In genomic region chr8:70866001-70866520, GRCm38 (mm10) we compare ENCODE assay signal across 10 mouse cellular contexts. TPM values are rescaled to one million over a fixed set of nuclear protein-coding genes. Genes with fewer than 3 reads are reported as not detected.
DNase-seq lines count a peak whose midpoint lies in the region; ATAC-seq lines count a peak whose summit lies in the region.
"Had no signal": no experiment of that assay in that cellular context is flagged by ENCODE, and none has a peak within 500 bp of the region (broad histone marks: within the 10 kb centered on the region; RNA-seq: fewer than 3 reads in every experiment).

No protein-coding gene starts in this region.

- 7% methylated on average over 12 of the region's 12 CpGs for WGBS in heart, embryonic 12.5 days
- WGBS in forebrain, embryonic 15.5 days, result 6% methylated on average over 12 of the region's 12 CpGs
- WGBS in liver, embryonic 16.5 days (ENCODE audit: insufficient replicate concordance), result 9% methylated on average over 12 of the region's 12 CpGs

- DNase-seq in heart, postnatal 14 days, result no peak
- peak; percentile 80 for DNase-seq in ES-CJ7 (ENCODE audit: low read depth, low spot score)
- no peak for DNase-seq in retina, postnatal 1 day
- no peak for DNase-seq in testis, postnatal 10 days (ENCODE audit: low spot score)
- no peak for DNase-seq in spleen, adult 18-20 months

- H3K36me3 ChIP-seq in heart, embryonic 12.5 days, result peaks cover 8% of the 10 kb centered on the region
- H3K36me3 ChIP-seq in forebrain, embryonic 15.5 days, result peaks cover 4% of the 10 kb centered on the region; the same call in 1 of the 2 replicates
- peaks cover 3% of the 10 kb centered on the region; the same call in 1 of the 2 replicates for H3K36me3 ChIP-seq in liver, embryonic 16.5 days (ENCODE audit: control insufficient read depth, insufficient read depth)

- peaks cover 26% of the 10 kb centered on the region for H3K27me3 ChIP-seq in heart, embryonic 12.5 days (replicated peaks)
- no peaks in the 10 kb centered on the region; the same call in 1 of the 2 replicates for H3K27me3 ChIP-seq in forebrain, embryonic 15.5 days
- peaks cover 42% of the 10 kb centered on the region for H3K27me3 ChIP-seq in liver, embryonic 16.5 days (ENCODE audit: control insufficient read depth, insufficient read depth, low read depth, low read length)
- H3K27me3 ChIP-seq: Patski had no signal

- peak overlapping the region; percentile 53 for H3K9ac ChIP-seq in heart, embryonic 12.5 days
- peak overlapping the region; percentile 45 for H3K9ac ChIP-seq in forebrain, embryonic 15.5 days (replicated peaks)
- H3K9ac ChIP-seq in liver, embryonic 16.5 days (ENCODE audit: low read depth, low read length), result peak overlapping the region; percentile 40

- peak overlapping the region; percentile 69 for H3K27ac ChIP-seq in heart, embryonic 12.5 days (ENCODE audit: poor library complexity, severe bottlenecking)
- H3K27ac ChIP-seq in forebrain, embryonic 15.5 days (replicated peaks), result peak overlapping the region; percentile 97
- H3K27ac ChIP-seq in liver, embryonic 16.5 days (ENCODE audit: low read length), result peak overlapping the region; percentile 81

- H3K9me3 ChIP-seq in heart, embryonic 12.5 days (replicated peaks), result no peaks in the 10 kb centered on the region
- no peaks in the 10 kb centered on the region for H3K9me3 ChIP-seq in forebrain, embryonic 15.5 days
- no peaks in the 10 kb centered on the region for H3K9me3 ChIP-seq in liver, embryonic 16.5 days (replicated peaks; ENCODE audit: control insufficient read depth, low read length)

- H3K4me3 ChIP-seq in heart, embryonic 12.5 days, result peak overlapping the region; percentile 59
- peak overlapping the region; percentile 57 for H3K4me3 ChIP-seq in forebrain, embryonic 15.5 days
- H3K4me3 ChIP-seq in liver, embryonic 16.5 days (ENCODE audit: low read depth, low read length), result peak overlapping the region; percentile 84

- peaks cover 63% of the 10 kb centered on the region for H3K4me1 ChIP-seq in heart, embryonic 12.5 days (replicated peaks)
- peaks cover 68% of the 10 kb centered on the region for H3K4me1 ChIP-seq in forebrain, embryonic 15.5 days
- peaks cover 57% of the 10 kb centered on the region for H3K4me1 ChIP-seq in liver, embryonic 16.5 days (ENCODE audit: control insufficient read depth, low read depth, low read length)

- intact Hi-C loops in heart, postnatal 14 days (cut with DNase I), result no loop called here

- H3K4me2 ChIP-seq in heart, embryonic 12.5 days, result peak overlapping the region; percentile 90
- H3K4me2 ChIP-seq in forebrain, embryonic 15.5 days (replicated peaks), result peak overlapping the region; percentile 92
- H3K4me2 ChIP-seq in liver, embryonic 16.5 days (ENCODE audit: low read depth, low read length), result peak overlapping the region; percentile 82

- ATAC-seq in heart, embryonic 12.5 days (ENCODE audit: insufficient number of reproducible peaks, low FRiP score), result 0 out of 2 replicates have a peak, but pooled peaks have one; percentile 1
- ATAC-seq in forebrain, embryonic 15.5 days (replicated peaks), result no peak; the same call in none of the 2 replicates
- ATAC-seq in liver, embryonic 16.5 days (ENCODE audit: low read depth), result peak; percentile 1; the same call in 1 of the 2 replicates

RNA-seq across cellular contexts. Expression of gene Kcnn1, which starts 3.0 kb away (rescaled TPM):
- 1.7 and 1.8 TPM in 2 replicates for polyA plus RNA-seq in heart, embryonic 12.5 days (2016; fragmentation: Nextera tagmentation; extraction: Ambion mirVana)
- total RNA-seq in heart, postnatal 14 days (2021), result 1 to 10 TPM; 3.8 to 4.0 TPM
- 12.4 and 14.3 TPM in 2 replicates for polyA plus RNA-seq in forebrain, embryonic 15.5 days (2015; fragmentation: Nextera tagmentation; extraction: Ambion mirVana)
- 0.20 and 0.46 TPM in 2 replicates for polyA plus RNA-seq in liver, embryonic 16.5 days (2015; fragmentation: Nextera tagmentation; extraction: Ambion mirVana)

RNA-seq across cellular contexts. Expression of gene Ccdc124, which starts 7.7 kb away (rescaled TPM):
- 81.8 and 87.0 TPM in 2 replicates for polyA plus RNA-seq in heart, embryonic 12.5 days (2016; fragmentation: Nextera tagmentation; extraction: Ambion mirVana)
- total RNA-seq in heart, postnatal 14 days (2021), result 10 to 100 TPM; 38.8 to 40.1 TPM
- 160 and 166 TPM in 2 replicates for polyA plus RNA-seq in forebrain, embryonic 15.5 days (2015; fragmentation: Nextera tagmentation; extraction: Ambion mirVana)
- 42.5 and 43.1 TPM in 2 replicates for polyA plus RNA-seq in liver, embryonic 16.5 days (2015; fragmentation: Nextera tagmentation; extraction: Ambion mirVana)

RNA-seq across cellular contexts. Expression of gene Slc5a5, which starts 26.5 kb away (rescaled TPM):
- polyA plus RNA-seq in heart, embryonic 12.5 days (2016; fragmentation: Nextera tagmentation; extraction: Ambion mirVana), result 0.11 TPM in 1 of 2 replicates, not detected in the other
- under 1 TPM in 1 of 2 experiments, not detected in 1; 0.07 TPM for total RNA-seq in heart, postnatal 14 days (2021)
- polyA plus RNA-seq in forebrain, embryonic 15.5 days (2015; fragmentation: Nextera tagmentation; extraction: Ambion mirVana), result 1.4 and 1.6 TPM in 2 replicates
- polyA plus RNA-seq in liver, embryonic 16.5 days (2015; fragmentation: Nextera tagmentation; extraction: Ambion mirVana), result 0.11 TPM in 1 of 2 replicates, not detected in the other
- total RNA-seq: hematopoietic stem cell, adult 5-6 weeks had no signal

RNA-seq across cellular contexts. Expression of gene Arrdc2, which starts 26.5 kb away (rescaled TPM):
- 2.5 and 2.7 TPM in 2 replicates for polyA plus RNA-seq in heart, embryonic 12.5 days (2016; fragmentation: Nextera tagmentation; extraction: Ambion mirVana)
- total RNA-seq in heart, postnatal 14 days (2021), result 10 to 100 TPM; 22.4 to 23.9 TPM
- polyA plus RNA-seq in forebrain, embryonic 15.5 days (2015; fragmentation: Nextera tagmentation; extraction: Ambion mirVana), result 9.0 and 9.6 TPM in 2 replicates
- polyA plus RNA-seq in liver, embryonic 16.5 days (2015; fragmentation: Nextera tagmentation; extraction: Ambion mirVana), result 11.6 and 13.5 TPM in 2 replicates

RNA-seq across cellular contexts. Expression of gene Rpl18a, which starts 31.2 kb away (rescaled TPM):
- polyA plus RNA-seq in heart, embryonic 12.5 days (2016; fragmentation: Nextera tagmentation; extraction: Ambion mirVana), result 2,379 and 2,528 TPM in 2 replicates
- 100 to 1,000 TPM; 901 to 988 TPM for total RNA-seq in heart, postnatal 14 days (2021)
- 2,771 and 2,787 TPM in 2 replicates for polyA plus RNA-seq in forebrain, embryonic 15.5 days (2015; fragmentation: Nextera tagmentation; extraction: Ambion mirVana)
- 2,028 and 2,149 TPM in 2 replicates for polyA plus RNA-seq in liver, embryonic 16.5 days (2015; fragmentation: Nextera tagmentation; extraction: Ambion mirVana)
